Mouse (Mus musculus) cerebellum, adult 18-20 months (tissue): ENCODE results near the gene Wdr86.

Experiments
- DNase-seq, 2 experiments: peaks; one replicate each; pipeline ENCODE4 v3.0.0; 2021

Wdr86 gene

DNA sequence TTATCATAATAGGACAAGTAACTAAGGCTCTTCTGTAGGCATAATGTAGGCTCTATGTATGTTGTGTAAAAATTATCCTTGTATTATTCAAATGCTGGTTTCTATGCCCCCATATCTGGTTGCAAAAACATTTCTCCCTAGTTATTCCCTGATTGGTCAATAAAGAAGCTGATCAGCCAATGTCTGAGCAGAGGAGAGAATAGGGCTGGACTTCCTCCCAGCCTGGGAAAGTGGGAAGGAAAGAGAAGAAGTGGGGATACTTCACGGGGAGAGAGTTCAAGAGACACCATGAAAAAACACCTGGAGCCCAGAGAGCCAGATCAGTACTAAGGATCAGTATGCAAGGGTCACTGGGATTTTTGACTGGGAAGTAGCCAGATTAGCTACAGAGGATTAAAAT is 49.1 kb downstream of the Wdr86 start:
- no peak for DNase-seq

DNA sequence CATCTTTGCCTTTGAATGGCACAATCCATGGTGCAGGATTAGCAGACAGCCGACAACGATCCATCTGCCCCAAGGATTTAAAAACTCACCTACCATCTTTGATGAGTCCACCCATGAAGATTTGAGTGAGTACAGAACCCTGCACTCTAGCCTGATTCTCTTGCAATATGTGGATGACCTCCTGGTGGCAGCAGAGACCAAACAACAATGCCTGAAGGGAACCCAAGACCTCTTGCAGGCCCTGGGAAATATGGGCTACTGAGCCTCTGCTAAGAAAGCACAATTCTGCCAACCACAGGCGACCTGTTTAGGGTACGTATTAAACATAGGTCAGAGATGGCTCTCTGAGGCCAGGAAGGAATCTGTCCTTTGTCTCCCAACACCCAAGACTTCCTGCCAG is 56.3 kb downstream of the Wdr86 start:
- DNase-seq = peak; percentile 88 to 90
